Mouse (Mus musculus) CH12.LX (cell line): Measurements from ENCODE around the gene Ercc1. TPM values are rescaled to one million over a fixed set of nuclear protein-coding genes. Genes with fewer than 3 reads are reported as not detected.

Source experiments
- DNase-seq: peaks from one replicate; pipeline ENCODE4 v3.0.0-alpha.2; 2013; ENCODE audit errors: extremely low read depth
- H3K27ac ChIP-seq: 2 replicates; pipeline ENCODE4 v1.5.1; 2012; ENCODE audit warnings: low read depth, mild to moderate bottlenecking, control low read depth, moderate library complexity; ENCODE audit not compliant: insufficient read depth
- H3K27me3 ChIP-seq: replicated peaks from 2 replicates; pipeline ENCODE3; 2012; ENCODE audit warnings: inconsistent platforms
- H3K36me3 ChIP-seq, 2 experiments: replicated peaks in 1 of 2; 2 replicates each; pipeline versions ENCODE3 to v1.6.1; 2012; ENCODE audit warnings: inconsistent platforms in 1 of 2, low read length in 1 of 2, mild to moderate bottlenecking in 1 of 2, mixed read lengths in 1 of 2, moderate library complexity in 1 of 2; ENCODE audit not compliant: control insufficient read depth in 1 of 2, insufficient read depth in 1 of 2
- H3K4me1 ChIP-seq, 2 experiments: 2 replicates each; pipeline ENCODE4 v1.6.1; 2012; ENCODE audit warnings: inconsistent platforms in 1 of 2, moderate library complexity in 1 of 2; ENCODE audit not compliant: insufficient read depth in 2 of 2, control insufficient read depth in 1 of 2
- H3K4me2 ChIP-seq: 2 replicates; pipeline ENCODE4 v1.6.1; 2012; ENCODE audit warnings: low read depth, mild to moderate bottlenecking, control low read depth; ENCODE audit not compliant: poor library complexity, insufficient read depth, severe bottlenecking
- H3K4me3 ChIP-seq, 3 experiments: fragments of 150-350 bp in 1 of 3; sonication (generic) in 1 of 3; replicated peaks in 1 of 3; 2 replicates each; pipeline versions ENCODE3 to v1.5.1; 2011 to 2012; ENCODE audit warnings: low read depth in 2 of 3, low read length in 2 of 3, mild to moderate bottlenecking in 2 of 3, moderate library complexity in 2 of 3, control low read depth in 1 of 3, improper control_type of control experiment in 1 of 3, inconsistent platforms in 1 of 3, mixed read lengths in 1 of 3; ENCODE audit not compliant: poor library complexity in 1 of 3
- H3K79me2 ChIP-seq: replicated peaks from 2 replicates; pipeline ENCODE4 v1.6.1; 2012; ENCODE audit warnings: mild to moderate bottlenecking, moderate library complexity; ENCODE audit not compliant: control insufficient read depth, poor library complexity, insufficient read depth, severe bottlenecking; ENCODE audit errors: extremely low read depth
- H3K9ac ChIP-seq: 2 replicates; pipeline ENCODE4 v1.6.1; 2012; ENCODE audit warnings: low read depth, mild to moderate bottlenecking, control low read depth, moderate library complexity; ENCODE audit not compliant: insufficient read depth
- H3K9me3 ChIP-seq: replicated peaks from 2 replicates; pipeline ENCODE3; 2012; ENCODE audit warnings: low read length, inconsistent platforms, mixed read lengths
- CHD2 ChIP-seq: IDR thresholded peaks from 2 replicates; pipeline ENCODE4 v1.6.1; 2011; ENCODE audit warnings: low read length, improper control_type of control experiment
- CTCF ChIP-seq, 2 experiments: IDR thresholded peaks in 1 of 2; conservative IDR thresholded peaks in 1 of 2; 2 replicates each; pipeline ENCODE4 v1.5.1; 2011 to 2012; ENCODE audit warnings: low read depth in 2 of 2, low read length in 2 of 2, improper control_type of control experiment in 1 of 2, inconsistent platforms in 1 of 2, mild to moderate bottlenecking in 1 of 2, moderate library complexity in 1 of 2
- E2F4 ChIP-seq: IDR thresholded peaks from 2 replicates; pipeline ENCODE4 v1.6.1; 2011; ENCODE audit warnings: low read depth, low read length, improper control_type of control experiment; ENCODE audit not compliant: insufficient replicate concordance
- ETS1 ChIP-seq: conservative IDR thresholded peaks from 2 replicates; pipeline ENCODE4 v1.6.1; 2012; ENCODE audit warnings: low read depth, mild to moderate bottlenecking, inconsistent platforms, low read length, improper control_type of control experiment, moderate library complexity
- GABPA ChIP-seq: IDR thresholded peaks from 2 replicates; pipeline ENCODE4 v1.6.1; 2012; ENCODE audit warnings: low read depth, low read length, improper control_type of control experiment, inconsistent platforms; ENCODE audit not compliant: insufficient replicate concordance
- HCFC1 ChIP-seq: IDR thresholded peaks from 2 replicates; pipeline ENCODE4 v1.6.1; 2012; ENCODE audit warnings: low read depth, mild to moderate bottlenecking, inconsistent platforms, low read length, improper control_type of control experiment
- IRF4 ChIP-seq: IDR thresholded peaks from 2 replicates; pipeline ENCODE4 v1.6.1; 2014; ENCODE audit warnings: low read depth, mild to moderate bottlenecking, inconsistent platforms, low read length, improper control_type of control experiment
- JUN ChIP-seq: IDR thresholded peaks from 2 replicates; pipeline ENCODE4 v1.6.1; 2011; ENCODE audit warnings: low read depth, mild to moderate bottlenecking, low read length, improper control_type of control experiment, moderate library complexity; ENCODE audit not compliant: insufficient read depth
- KAT2A ChIP-seq: IDR thresholded peaks from 2 replicates; pipeline ENCODE4 v1.6.1; 2012; ENCODE audit warnings: low read length, improper control_type of control experiment, inconsistent platforms; ENCODE audit not compliant: insufficient replicate concordance
- MAFK ChIP-seq: IDR thresholded peaks from 2 replicates; pipeline ENCODE4 v1.6.1; 2011; ENCODE audit warnings: low read length, improper control_type of control experiment; ENCODE audit not compliant: insufficient replicate concordance
- MAZ ChIP-seq: IDR thresholded peaks from 2 replicates; pipeline ENCODE4 v1.6.1; 2012; ENCODE audit warnings: low read depth, mild to moderate bottlenecking, inconsistent platforms, low read length, improper control_type of control experiment, moderate library complexity
- MEF2A ChIP-seq: IDR thresholded peaks from 2 replicates; pipeline ENCODE4 v1.6.1; 2014; ENCODE audit warnings: low read depth, mild to moderate bottlenecking, inconsistent platforms, low read length, improper control_type of control experiment, borderline replicate concordance
- MYC ChIP-seq: IDR thresholded peaks from 2 replicates; pipeline ENCODE4 v1.6.1; 2011; ENCODE audit warnings: low read depth, mild to moderate bottlenecking, improper control_type of control experiment, low read length
- NRF1 ChIP-seq: IDR thresholded peaks from 2 replicates; pipeline ENCODE4 v1.6.1; 2014; ENCODE audit warnings: low read depth, mild to moderate bottlenecking, inconsistent platforms, low read length, improper control_type of control experiment, moderate library complexity
- PAX5 ChIP-seq: IDR thresholded peaks from 2 replicates; pipeline ENCODE4 v1.6.1; 2012; ENCODE audit warnings: low read length, inconsistent platforms, mixed read lengths
- POLR2A ChIP-seq: IDR thresholded peaks from 2 replicates; pipeline ENCODE4 v1.6.1; 2011; ENCODE audit warnings: low read depth, mild to moderate bottlenecking, improper control_type of control experiment, low read length
- RAD21 ChIP-seq: IDR thresholded peaks from 2 replicates; pipeline ENCODE4 v1.6.1; 2011; ENCODE audit warnings: low read depth, mild to moderate bottlenecking, low read length, improper control_type of control experiment, moderate library complexity
- RCOR1 ChIP-seq: conservative IDR thresholded peaks from 2 replicates; pipeline ENCODE4 v1.6.1; 2012; ENCODE audit warnings: low read depth, mild to moderate bottlenecking, inconsistent platforms, low read length, improper control_type of control experiment
- TCF12 ChIP-seq: IDR thresholded peaks from 2 replicates; pipeline ENCODE4 v1.6.1; 2014; ENCODE audit warnings: low read depth, mild to moderate bottlenecking, inconsistent platforms, low read length, improper control_type of control experiment
- USF2 ChIP-seq: conservative IDR thresholded peaks from 2 replicates; pipeline ENCODE4 v1.6.1; 2011; ENCODE audit warnings: low read depth, low read length, improper control_type of control experiment
- ZKSCAN1 ChIP-seq: IDR thresholded peaks from 2 replicates; pipeline ENCODE4 v1.6.1; 2012; ENCODE audit warnings: low read depth, inconsistent platforms, low read length, improper control_type of control experiment, borderline replicate concordance
- dilution Hi-C: fragments of 300-500 bp; cut with MboI; formaldehyde crosslinking; loops from 2 replicates; pipeline ENCODE4 v1.14.3; 2020; ENCODE audit warnings: low sequenced_read_pairs; ENCODE audit not compliant: extremely low pct_unique_long_range_greater_than_20kb, extremely low pct_ligation_motif_present
- in situ Hi-C: fragments of 300-500 bp; cut with MboI; formaldehyde crosslinking; loops from 3 replicates; pipeline ENCODE4 v1.14.3; 2019; ENCODE audit warnings: low sequenced_read_pairs, low pct_ligation_motif_present, low pct_unique_long_range_greater_than_20kb, mixed read lengths
- polyA plus RNA-seq: library from polyadenylated mRNA; unstranded; fragments of >175 nt; gene quantifications from 2 replicates; pipeline ENCODE4 v1.2.1, GENCODE M21; 2012; ENCODE audit warnings: low read depth; ENCODE audit not compliant: insufficient read length
- total RNA-seq, 2 experiments: library from RNA; depleted of rRNA; stranded (reverse); fragments of 300-350 nt in 1 of 2; fragments of >200 nt in 1 of 2; gene quantifications; 2 replicates each; pipeline ENCODE4 v1.2.3; 2012 to 2014

Ercc1 gene
- total and polyA plus RNA-seq, 3 experiments = 26.9 to 28.2 (median 27.7) TPM

- H3K27me3 ChIP-seq = peaks cover 72% of the 10 kb centered on the region
- dilution Hi-C loops = no loop called here
- DNase-seq = no peak
- H3K36me3 ChIP-seq = no peaks in the 10 kb centered on the region
- H3K4me1 ChIP-seq = peaks cover 15 to 42% of the 10 kb centered on the region in 2 experiments
- peaks cover 18% of the 10 kb centered on the region for H3K9me3 ChIP-seq
- no peak overlapping the region for H3K9ac ChIP-seq
- H3K4me2 ChIP-seq = peak overlapping the region; percentile 67; the same call in 1 of the 2 replicates
- H3K4me3 ChIP-seq = no peak overlapping the region
- no peak overlapping the region for H3K27ac ChIP-seq
- TF ChIP-seq MEF2A (peak; percentile 52; the same call in 1 of the 2 replicates), KAT2A (no peak), ETS1 (peak; percentile 67)
- TF ChIP-seq, all 38 proteins: peak for 2
- H3K79me2 ChIP-seq = no peaks in the 10 kb centered on the region
- in situ Hi-C loops = no loop called here
These were observed 17.4 kb upstream of the Ercc1 start for GRCm38 (mm10) chr7:19327128-19327527.

- Histone ChIP-seq H3K27me3 (peaks cover 69% of the 10 kb centered on the region), H3K4me3 (no peak overlapping the region), H3K4me2 (no peak overlapping the region), H3K4me1 (peaks cover 15 to 43% of the 10 kb centered on the region in 2 experiments), H3K9ac (no peak overlapping the region), H3K36me3 (no peaks in the 10 kb centered on the region), H3K9me3 (peaks cover 18% of the 10 kb centered on the region), H3K79me2 (no peaks in the 10 kb centered on the region), H3K27ac (no peak overlapping the region)
- no peak for TF ChIP-seq POLR2A
- no peak for TF ChIP-seq RCOR1
- no peak for TF ChIP-seq TCF12
- no peak for TF ChIP-seq ETS1
- TF ChIP-seq KAT2A = no peak
- TF ChIP-seq CTCF (conservative IDR thresholded peaks at IDR 0.05 in 1 of 2, IDR thresholded peaks at IDR 0.05 in 1 of 2; ENCODE audit: low read depth in 2 of 2, low read length in 2 of 2) = no peak
- no peak for TF ChIP-seq E2F4
- TF ChIP-seq RAD21 = no peak
- no peak for TF ChIP-seq MAZ
- TF ChIP-seq MAFK = no peak
- no peak for TF ChIP-seq HCFC1
- TF ChIP-seq GABPA = no peak
- no peak for TF ChIP-seq NRF1
- TF ChIP-seq CHD2 = no peak
- TF ChIP-seq PAX5 = no peak
- no peak for TF ChIP-seq ZKSCAN1
- TF ChIP-seq MYC = no peak
- no peak for TF ChIP-seq JUN
- no peak for TF ChIP-seq USF2
- no peak for TF ChIP-seq IRF4
- in situ Hi-C loops = no loop called here
- no peak for DNase-seq
- dilution Hi-C loops = no loop called here
These were observed 16.8 kb upstream of the Ercc1 start for GRCm38 (mm10) chr7:19327782-19328181.
